Mouse (Mus musculus): Measurements from ENCODE around the gene Dctn1. TPM values are rescaled to one million over a fixed set of nuclear protein-coding genes. Genes with fewer than 3 reads are reported as not detected.

Gene Dctn1
- total RNA-seq (2023), result 103 TPM

DNA sequence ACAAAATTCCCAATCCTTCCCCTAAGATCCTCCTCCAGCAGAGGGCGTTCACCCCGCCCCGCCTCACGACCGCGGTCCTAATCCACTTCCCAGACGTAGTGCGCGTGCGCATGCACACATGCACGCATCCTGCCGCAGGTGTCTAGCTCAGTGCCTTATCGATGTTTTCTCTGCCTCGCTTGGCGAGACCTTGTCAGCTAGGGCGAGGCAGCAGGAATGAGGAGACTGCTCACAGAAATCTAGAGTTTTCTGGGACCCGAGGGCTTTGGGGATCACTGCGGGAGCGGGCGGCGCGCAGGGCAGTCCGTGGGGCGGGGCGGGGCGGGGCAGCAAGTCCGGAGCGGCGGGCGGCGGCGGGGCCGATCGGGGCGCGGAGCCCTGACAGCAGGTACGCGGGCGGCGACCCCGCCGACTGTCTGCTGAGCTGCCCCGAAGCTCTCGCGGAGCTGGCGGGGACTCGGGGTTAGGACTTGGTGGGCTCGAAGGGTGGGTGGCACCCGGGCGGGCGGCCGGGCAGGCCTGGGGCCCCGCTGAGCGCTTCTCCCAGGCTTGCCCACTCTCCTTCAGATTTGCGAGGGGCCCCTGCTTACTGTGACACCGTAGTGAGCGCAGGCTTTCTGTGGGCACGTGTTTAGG, at the start of gene Dctn1:
Gene Dctn1, plus strand, starts transcription at position 314 of the 636 bp plus-strand sequence.

DNA sequence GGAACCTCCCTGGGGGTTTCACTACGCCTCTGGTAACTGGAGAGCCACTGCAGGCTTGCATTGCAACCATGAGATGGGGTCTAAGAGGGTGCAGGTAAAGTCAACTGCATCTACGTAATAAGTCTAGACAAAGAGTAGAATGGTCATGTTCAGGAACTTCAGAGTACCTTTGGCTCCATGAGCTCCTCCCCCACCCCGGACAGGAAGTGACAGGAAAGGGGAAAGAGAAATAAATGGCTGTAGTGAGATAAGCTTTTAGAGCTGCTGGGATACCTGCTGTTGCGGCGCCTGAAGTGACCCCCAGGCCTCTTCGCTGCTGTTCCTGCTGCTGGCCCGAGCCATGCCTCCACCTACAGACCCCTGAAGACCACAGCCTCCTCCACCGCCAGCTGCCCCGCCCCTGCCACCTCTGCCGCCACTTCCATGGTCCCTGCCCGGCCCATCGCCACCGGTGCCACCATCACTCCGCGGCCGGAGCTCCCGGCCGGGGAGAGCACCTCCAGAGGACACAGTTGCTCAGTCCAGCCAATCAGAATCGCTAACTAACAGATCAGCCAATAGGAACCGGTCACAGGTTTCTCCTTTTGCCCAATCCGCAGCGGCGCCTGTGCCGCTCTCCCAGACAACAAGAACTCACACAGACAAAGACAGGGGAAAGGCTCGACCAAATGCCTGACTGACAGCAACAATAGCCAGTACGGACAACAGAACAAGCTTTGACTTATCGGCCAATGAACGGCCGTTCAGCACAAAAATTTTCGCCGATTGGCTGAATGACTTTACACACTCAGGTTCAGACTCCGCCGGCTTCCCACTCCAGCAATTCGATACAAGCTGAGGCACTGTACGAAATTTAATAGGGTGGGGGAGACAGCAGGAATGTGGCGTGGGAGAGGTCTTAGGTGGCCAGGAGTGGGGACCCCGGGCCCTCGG, 44.5 kb upstream of the Dctn1 start, which contains the start of gene Wbp1:
Gene Wbp1, minus strand, starts transcription at position 630 of the 933 bp plus-strand sequence.

DNA sequence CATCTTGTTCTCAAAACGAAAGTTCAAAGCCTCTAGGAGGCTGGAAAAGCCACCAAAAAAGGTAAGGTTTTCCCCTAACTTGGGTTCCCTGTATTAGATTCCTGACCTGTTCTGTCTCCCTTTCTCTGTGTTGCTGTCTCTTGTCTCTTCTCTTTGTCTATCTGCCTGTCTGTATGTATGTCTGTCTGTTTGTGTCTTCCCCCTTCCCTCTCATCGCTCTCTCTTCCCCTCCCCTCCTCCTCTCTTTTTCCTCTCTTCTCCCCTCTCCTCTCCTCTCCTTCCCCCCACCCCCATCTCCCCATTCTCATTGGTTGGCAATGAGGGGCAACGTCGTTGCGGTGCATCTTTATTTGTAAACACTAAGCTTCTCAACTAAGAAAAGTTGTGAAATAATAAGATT, 40.4 kb upstream of the Dctn1 start, which contains the start of gene Ino80b:
Gene Ino80b, minus strand, starts transcription at position 101 of the 400 bp plus-strand sequence.

DNA sequence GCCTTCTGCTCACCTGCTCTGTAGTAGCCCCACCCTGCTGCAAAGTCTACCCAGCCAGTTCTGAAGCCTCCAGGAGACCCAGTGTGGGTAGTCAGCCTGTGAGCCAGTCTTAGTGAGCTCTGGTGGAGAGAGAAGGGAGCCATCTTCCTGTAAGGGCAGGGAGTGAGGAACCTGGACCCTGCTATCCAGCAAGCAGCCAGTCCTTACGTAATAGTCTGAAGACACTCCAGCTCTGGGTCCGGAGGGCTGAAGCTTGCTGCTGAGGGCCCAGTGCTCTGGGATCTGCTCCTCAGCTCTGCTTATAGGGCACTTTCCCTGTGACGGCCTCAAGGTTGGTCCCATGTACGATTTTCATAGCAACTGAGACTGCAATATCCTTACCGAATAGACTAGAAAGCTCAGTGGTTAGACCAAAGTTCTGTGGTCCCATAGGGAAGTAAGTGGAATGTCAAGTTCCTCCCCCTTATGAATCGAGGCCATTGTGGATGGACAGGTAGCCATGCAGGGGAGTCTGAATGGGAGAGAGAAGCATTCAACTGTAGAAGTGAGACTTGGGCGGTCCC, 30.7 kb upstream of the Dctn1 start, which contains the start of gene Rtkn:
Gene Rtkn, plus strand, starts transcription at position 513 of the 563 bp plus-strand sequence.

DNA sequence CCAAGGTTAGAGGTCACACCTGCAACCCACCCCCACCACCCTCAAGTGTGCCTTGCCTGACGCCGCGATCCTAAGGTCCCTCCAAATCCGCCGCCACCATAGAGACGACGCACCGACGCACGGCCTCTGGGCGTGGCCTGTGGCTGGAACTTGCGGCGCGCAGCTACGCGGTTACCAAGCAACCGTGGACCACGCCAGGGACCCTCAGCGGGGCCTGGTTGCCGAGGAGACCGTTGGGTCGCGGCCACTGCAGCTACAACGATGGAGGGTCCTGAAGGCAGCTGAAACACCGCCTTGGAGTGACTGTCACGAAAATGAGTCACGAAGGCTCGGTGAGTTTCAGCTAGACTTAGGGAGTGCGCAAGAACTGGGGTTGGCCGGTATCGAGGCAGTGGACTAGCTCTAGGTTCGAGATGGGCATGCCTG, 9.4 kb upstream of the Dctn1 start, which contains the start of the genes Wdr54 and 1700003E16Rik:
Gene Wdr54, minus strand, starts transcription at position 139 of the 426 bp plus-strand sequence.
Gene 1700003E16Rik, plus strand, starts transcription at position 146 of the 426 bp plus-strand sequence.

DNA sequence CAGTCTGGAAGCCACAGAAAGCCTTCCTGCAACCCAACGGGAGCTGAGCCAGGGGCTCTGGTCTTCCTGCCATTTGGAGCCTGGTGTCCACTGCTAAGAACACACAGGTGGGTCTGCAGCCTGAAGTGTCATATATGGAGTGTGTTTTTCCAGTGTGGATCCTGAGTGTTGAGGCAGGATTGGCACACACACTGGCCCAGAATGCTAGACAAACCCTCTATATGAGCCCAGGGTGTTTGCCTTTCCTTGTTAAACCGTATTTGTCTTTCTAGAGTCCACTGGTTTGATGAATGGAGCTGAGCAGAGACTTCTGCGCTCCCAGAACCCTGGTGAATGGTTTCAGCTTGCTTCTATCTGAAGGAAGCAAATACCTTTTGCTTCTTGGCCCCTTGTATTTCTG, 54.1 kb downstream of the Dctn1 start, which contains the start of gene Slc4a5:
Gene Slc4a5, plus strand, starts transcription at position 15 of the 400 bp plus-strand sequence.

Other genes with a start within 250 kb of the Dctn1 start
- gene Sema4f, start 226.2 kb upstream of the Dctn1 start, total RNA-seq (2023), result 31.7 TPM
- gene M1ap, start 219.0 kb upstream of the Dctn1 start, total RNA-seq (2023), result not detected
- gene Dok1, start 132.4 kb upstream of the Dctn1 start, total RNA-seq (2023), result 20.4 TPM
- not detected for gene Loxl3, start 131.7 kb upstream of the Dctn1 start, total RNA-seq (2023)
- 325 TPM for gene Aup1, start 111.4 kb upstream of the Dctn1 start, total RNA-seq (2023)
- 27.9 TPM for gene Htra2, start 110.6 kb upstream of the Dctn1 start, total RNA-seq (2023)
- gene Dqx1, start 108.1 kb upstream of the Dctn1 start, total RNA-seq (2023), result 15.2 TPM
- not detected for gene Tlx2, start 95.6 kb upstream of the Dctn1 start, total RNA-seq (2023)
- gene Pcgf1, start 88.1 kb upstream of the Dctn1 start, total RNA-seq (2023), result 32.1 TPM
- not detected for gene Lbx2, start 79.6 kb upstream of the Dctn1 start, total RNA-seq (2023)
- gene Ccdc142, start 64.3 kb upstream of the Dctn1 start, total RNA-seq (2023), result 16.0 TPM
- gene Gm42688, start 64.3 kb upstream of the Dctn1 start, total RNA-seq (2023), result 9.5 TPM
- gene Mrpl53, start 56.9 kb upstream of the Dctn1 start, total RNA-seq (2023), result 28.5 TPM
- 33.9 TPM for gene Mogs, start 50.4 kb upstream of the Dctn1 start, total RNA-seq (2023)
- 42.7 TPM for gene Wbp1, start 44.4 kb upstream of the Dctn1 start, total RNA-seq (2023)
- gene Ino80b, start 40.5 kb upstream of the Dctn1 start, total RNA-seq (2023), result 33.8 TPM
- not detected for gene Rtkn, start 30.5 kb upstream of the Dctn1 start, total RNA-seq (2023)
- gene Wdr54, start 9.5 kb upstream of the Dctn1 start, total RNA-seq (2023), result not detected
- not detected for gene 1700003E16Rik, start 9.5 kb upstream of the Dctn1 start, total RNA-seq (2023)
- gene Slc4a5, start 53.9 kb downstream of the Dctn1 start, total RNA-seq (2023), result not detected
- gene Mthfd2, start 160.0 kb downstream of the Dctn1 start, total RNA-seq (2023), result 26.2 TPM
- gene Mob1a, start 160.1 kb downstream of the Dctn1 start, total RNA-seq (2023), result 102 TPM
- gene Bola3, start 183.2 kb downstream of the Dctn1 start, total RNA-seq (2023), result 30.7 TPM